Comparison of ENCODE assay signal across 25 mouse cellular contexts in the genomic region with DNA sequence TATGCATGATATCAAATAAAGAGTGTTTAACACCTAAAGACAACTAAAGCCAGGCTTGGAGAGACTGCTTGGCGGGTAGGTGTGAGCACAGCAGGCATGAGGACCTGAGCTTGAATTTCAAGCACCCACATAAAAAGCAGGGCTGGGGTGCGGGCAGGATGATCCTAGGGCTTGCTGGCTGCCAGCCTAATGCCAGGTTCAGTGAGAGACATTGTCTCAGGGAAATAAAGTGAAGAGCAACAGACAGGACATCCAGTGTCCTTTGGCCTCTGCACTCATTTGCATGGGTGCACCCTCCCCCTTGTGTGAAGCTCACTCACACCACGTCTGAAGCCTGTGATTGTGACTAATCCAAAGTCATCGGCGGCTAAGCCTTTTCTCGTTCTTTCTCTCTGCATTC. TPM values are rescaled to one million over a fixed set of nuclear protein-coding genes. Genes with fewer than 3 reads are reported as not detected.
DNase-seq lines count a peak whose midpoint lies in the region; ATAC-seq and TF ChIP-seq lines count a peak whose summit lies in the region.
"Had no signal": no experiment of that assay in that cellular context is flagged by ENCODE, and none has a peak within 500 bp of the region (broad histone marks: within the 10 kb centered on the region; RNA-seq: fewer than 3 reads in every experiment).

No protein-coding gene starts in this region.

- DNase-seq in frontal cortex, postnatal 36 days (ENCODE audit: low spot score in 2 of 2): no peak
- no peak for DNase-seq in layer of hippocampus, adult 2 months (ENCODE audit: low spot score in 2 of 2)
- no peak for DNase-seq in layer of hippocampus, adult 9-10 months (ENCODE audit: low spot score)
- peak; percentile 53 for DNase-seq in kidney, postnatal 14 days
- DNase-seq: adrenal gland, adult 2 months; adrenal gland, postnatal 36 days; B cell, adult 2 months; gastrocnemius, postnatal 25 days; heart, adult 11 months; heart, postnatal 36 days; layer of hippocampus, postnatal 36 days; liver; lung, adult 2 months; lung, postnatal 10 days had no signal

- H3K4me2 ChIP-seq in hindbrain, embryonic 16.5 days (ENCODE audit: low read length): no peak overlapping the region
- H3K4me2 ChIP-seq: forebrain, embryonic 13.5 days; heart, embryonic 11.5 days; hindbrain, embryonic 13.5 days; midbrain, embryonic 13.5 days; neural tube, embryonic 13.5 days had no signal

- H3K4me1 ChIP-seq in hindbrain, embryonic 16.5 days (ENCODE audit: control insufficient read depth, insufficient read depth, low read depth, low read length): no peaks in the 10 kb centered on the region; the same call in 1 of the 2 replicates
- H3K4me1 ChIP-seq: hindbrain, embryonic 13.5 days; midbrain, embryonic 13.5 days had no signal

- no peak overlapping the region for H3K9ac ChIP-seq in hindbrain, embryonic 16.5 days (ENCODE audit: low read depth, low read length)
- H3K9ac ChIP-seq: forebrain, embryonic 13.5 days; hindbrain, embryonic 13.5 days; liver, embryonic 14.5 days; midbrain, embryonic 13.5 days; neural tube, embryonic 13.5 days had no signal

- 81% methylated on average over 6 of the region's 6 CpGs for WGBS in hindbrain, embryonic 16.5 days

- H3K4me3 ChIP-seq in layer of hippocampus, adult 2 months: no peak overlapping the region
- no peak overlapping the region for H3K4me3 ChIP-seq in hindbrain, embryonic 16.5 days (ENCODE audit: low read length)
- H3K4me3 ChIP-seq: forebrain, embryonic 13.5 days; hindbrain, embryonic 13.5 days; midbrain, embryonic 13.5 days; neural tube, embryonic 13.5 days had no signal

- TF ChIP-seq CTCF in layer of hippocampus, adult 2 months (conservative IDR thresholded peaks at IDR 0.05): no peak

- no peaks in the 10 kb centered on the region; the same call in 1 of the 2 replicates for H3K36me3 ChIP-seq in hindbrain, embryonic 16.5 days (ENCODE audit: control insufficient read depth, insufficient read depth, low read length)
- H3K36me3 ChIP-seq: midbrain, embryonic 13.5 days; neural tube, embryonic 13.5 days had no signal

- H3K9me3 ChIP-seq in hindbrain, embryonic 16.5 days (ENCODE audit: control insufficient read depth, low read length): no peaks in the 10 kb centered on the region
- H3K9me3 ChIP-seq: forebrain, embryonic 13.5 days; hindbrain, embryonic 13.5 days; midbrain, embryonic 13.5 days; neural tube, embryonic 13.5 days had no signal

- H3K27ac ChIP-seq in layer of hippocampus, adult 2 months: peak overlapping the region; percentile 39; the same call in 1 of the 2 replicates
- H3K27ac ChIP-seq in hindbrain, embryonic 16.5 days (ENCODE audit: low read depth, low read length): no peak overlapping the region
- H3K27ac ChIP-seq: forebrain, embryonic 13.5 days; hindbrain, embryonic 13.5 days; liver, embryonic 14.5 days; macrophage; midbrain, embryonic 13.5 days; neural tube, embryonic 13.5 days had no signal

- peak; percentile 42; the same call in 1 of the 2 replicates for ATAC-seq in frontal cortex, adult (ENCODE audit: low TSS enrichment)
- ATAC-seq in hindbrain, embryonic 16.5 days: no peak
- ATAC-seq: activated CD4-positive, CD25-positive, alpha-beta regulatory T cell, adult 4 months; forebrain, embryonic 13.5 days; intestine, postnatal 0 days; midbrain, embryonic 13.5 days had no signal

- no peaks in the 10 kb centered on the region for H3K27me3 ChIP-seq in hindbrain, embryonic 16.5 days (replicated peaks; ENCODE audit: control insufficient read depth, insufficient read depth, low read length)
- H3K27me3 ChIP-seq: forebrain, embryonic 13.5 days; hindbrain, embryonic 13.5 days; midbrain, embryonic 13.5 days; neural tube, embryonic 13.5 days had no signal

RNA-seq across cellular contexts. Expression of gene Kcnk1, which starts 34.0 kb away (rescaled TPM):
- total RNA-seq in layer of hippocampus, adult 2 months (2021): 10 to 100 TPM; 73.4 to 77.5 TPM
- 29.3 and 32.7 TPM in 2 replicates for polyA plus RNA-seq in hindbrain, embryonic 16.5 days (2015; fragmentation: Nextera tagmentation; extraction: Ambion mirVana)
- polyA plus RNA-seq: activated CD4-positive, CD25-positive, alpha-beta regulatory T cell, adult 4 months; macrophage had no signal
